Mouse (Mus musculus) spleen, postnatal 14 days (tissue): ENCODE results near the gene Fbxo42.

Experiments used
- DNase-seq, 2 experiments: peaks; one replicate each; pipeline ENCODE4 v3.0.0; 2021 to 2022; ENCODE audit warnings: low spot score in 2 of 2

Fbxo42 gene

DNA sequence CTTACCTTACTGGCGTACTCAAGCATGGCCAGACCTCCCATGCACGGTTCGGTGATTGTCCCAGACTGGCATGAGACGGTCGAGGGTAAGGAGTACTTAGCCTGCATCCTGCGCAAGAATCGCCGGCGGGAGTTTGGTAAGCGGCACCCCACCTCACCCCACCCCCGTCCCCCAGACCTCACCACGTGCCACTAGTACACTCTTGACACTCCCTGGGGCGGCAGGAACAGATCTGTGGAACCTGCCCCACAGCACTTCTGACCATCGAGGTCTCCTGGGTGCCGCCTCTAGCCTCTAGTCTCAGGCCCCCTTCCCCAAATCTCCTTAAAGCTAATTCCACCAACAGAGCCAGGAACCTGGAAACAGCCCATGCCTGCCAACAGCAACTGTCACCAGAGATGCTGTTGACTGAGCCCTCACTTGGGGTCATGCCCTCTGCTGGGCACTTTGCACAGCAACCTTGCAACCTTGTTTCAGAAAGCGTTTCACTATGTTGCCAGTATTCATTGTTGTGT lies 66.7 kb downstream of the Fbxo42 start:
- DNase-seq, result peak; percentile 37 to 52

DNA sequence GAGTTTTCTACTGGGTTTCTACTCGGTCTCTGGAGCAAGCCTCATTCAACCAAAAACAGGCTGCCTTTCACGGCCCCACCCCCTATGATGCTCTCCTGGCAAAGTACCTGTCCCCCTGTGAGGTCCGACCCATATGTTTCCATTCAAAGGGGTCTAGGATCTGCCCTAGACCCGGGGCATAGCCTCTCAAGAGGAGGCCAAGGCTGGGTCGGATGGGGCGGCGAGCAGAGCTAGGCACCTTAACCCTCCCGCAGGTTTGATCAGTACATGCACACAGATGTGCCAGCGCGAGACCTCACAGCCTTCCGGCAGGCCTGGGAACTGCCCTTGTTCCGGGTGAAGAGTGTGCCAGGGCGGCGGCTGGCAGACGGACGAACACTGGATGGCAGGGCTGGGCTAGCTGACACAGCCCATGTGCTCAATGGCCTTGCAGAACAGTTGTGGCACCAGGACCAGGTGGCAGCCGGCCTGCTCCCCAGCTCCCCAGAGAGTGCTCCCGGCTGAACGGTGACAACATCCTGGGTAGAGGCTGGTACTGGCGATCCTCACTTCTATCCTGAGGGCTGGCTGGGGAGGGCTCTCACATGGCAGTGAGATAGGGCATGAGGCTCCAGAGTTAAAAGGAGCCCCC lies 72.0 kb downstream of the Fbxo42 start:
- DNase-seq, result no peak

DNA sequence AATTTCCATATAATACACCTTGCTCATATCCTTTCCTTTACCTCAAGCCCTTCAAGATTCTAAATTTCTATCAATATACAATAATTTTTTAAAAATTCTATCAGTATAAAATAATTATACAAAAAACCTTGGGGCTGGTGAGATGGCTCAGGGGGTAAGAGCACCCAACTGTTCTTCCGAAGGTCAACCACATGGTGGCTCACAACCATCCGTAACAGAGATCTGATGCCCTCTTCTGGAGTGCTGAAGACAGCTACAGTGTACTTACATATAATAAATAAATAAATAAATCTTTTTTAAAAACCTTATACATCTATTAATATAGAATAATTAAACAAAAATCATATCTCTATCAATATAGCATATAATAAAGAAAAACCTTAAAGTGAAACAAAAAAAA lies 74.1 kb downstream of the Fbxo42 start:
- no peak for DNase-seq

DNA sequence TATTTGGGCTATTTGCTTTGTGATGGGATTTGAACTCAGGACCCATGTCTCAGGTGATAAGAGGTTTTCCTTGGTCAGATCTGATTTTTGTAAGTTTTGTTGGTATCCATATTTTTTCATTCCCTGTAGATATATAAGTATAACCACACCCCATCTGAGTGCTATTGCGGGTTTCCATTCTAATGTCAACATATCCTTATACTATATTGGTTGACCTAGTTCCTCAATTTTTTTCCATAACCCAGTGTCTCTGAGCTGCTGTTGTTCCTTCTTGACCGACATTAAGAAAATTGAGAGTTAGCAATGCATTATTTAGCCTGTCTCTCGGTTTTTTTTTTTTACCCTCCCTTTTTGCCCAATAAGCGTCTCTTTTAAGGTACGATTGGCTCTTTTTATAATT lies 75.0 kb downstream of the Fbxo42 start:
- DNase-seq, result no peak

DNA sequence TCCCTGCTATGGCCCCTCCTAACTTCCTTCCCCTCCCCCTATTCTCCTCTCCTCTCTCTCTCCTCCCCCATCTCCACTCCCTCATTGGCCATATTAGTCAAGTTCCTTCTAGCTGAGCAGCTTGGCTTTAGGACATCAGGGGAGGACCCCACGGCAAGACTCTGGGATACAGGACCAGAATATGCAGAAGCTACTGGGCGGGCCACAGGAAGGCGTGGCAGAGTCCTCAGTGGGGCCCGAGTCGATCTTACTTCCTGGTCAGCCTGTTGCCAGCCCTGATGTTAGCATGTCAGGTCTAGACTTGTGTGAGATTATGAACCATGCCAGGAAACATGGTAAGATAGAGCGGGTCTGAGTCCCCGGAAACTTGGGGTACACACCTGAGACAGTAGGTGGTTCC lies 81.0 kb downstream of the Fbxo42 start:
- no peak for DNase-seq

DNA sequence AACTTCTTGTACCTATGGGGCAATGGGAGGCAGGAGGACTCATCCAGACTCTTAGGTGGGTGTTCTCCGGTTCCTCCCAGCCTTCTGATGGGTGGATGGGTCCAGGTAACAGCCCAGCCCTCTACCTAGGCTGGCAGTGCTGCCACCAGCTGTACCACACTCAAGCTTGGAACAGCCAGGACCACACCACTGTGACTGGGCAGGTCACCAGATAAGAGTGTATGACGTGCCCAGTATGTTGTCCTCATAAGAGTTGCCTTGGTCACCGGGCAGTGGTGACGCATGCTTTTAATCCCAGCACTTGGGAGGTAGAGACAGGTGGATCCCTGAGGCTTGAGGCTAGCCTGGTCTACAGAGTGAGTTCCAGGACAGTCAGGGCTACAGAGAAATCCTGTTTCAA lies 85.5 kb downstream of the Fbxo42 start:
- DNase-seq, result no peak

DNA sequence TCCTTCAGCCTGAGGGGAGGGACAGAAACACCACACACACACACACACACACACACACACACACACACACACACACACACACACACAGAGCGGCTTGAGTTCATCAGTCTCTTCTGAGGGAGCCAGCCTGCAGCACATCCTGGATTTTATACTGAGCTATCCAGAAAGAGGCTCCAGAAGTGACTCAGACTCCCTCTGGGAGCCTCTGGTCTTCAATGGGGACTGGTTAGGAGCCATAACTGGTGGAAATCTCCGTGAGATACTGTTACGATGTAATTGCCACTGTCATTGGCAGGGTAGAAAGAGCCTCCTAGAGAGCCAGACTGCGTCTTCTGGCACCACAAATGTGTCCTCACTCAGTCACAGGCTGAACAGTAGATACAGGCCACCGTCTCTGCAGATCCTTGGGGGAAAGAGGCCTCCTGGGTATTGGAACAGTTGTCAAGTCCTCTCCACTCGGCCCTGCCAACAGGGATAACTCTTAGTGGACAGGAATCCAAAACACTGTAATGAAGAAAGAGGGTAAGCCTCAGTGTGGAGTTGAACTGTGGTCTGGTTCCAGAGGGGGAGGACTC lies 87.9 kb downstream of the Fbxo42 start:
- DNase-seq, result no peak

DNA sequence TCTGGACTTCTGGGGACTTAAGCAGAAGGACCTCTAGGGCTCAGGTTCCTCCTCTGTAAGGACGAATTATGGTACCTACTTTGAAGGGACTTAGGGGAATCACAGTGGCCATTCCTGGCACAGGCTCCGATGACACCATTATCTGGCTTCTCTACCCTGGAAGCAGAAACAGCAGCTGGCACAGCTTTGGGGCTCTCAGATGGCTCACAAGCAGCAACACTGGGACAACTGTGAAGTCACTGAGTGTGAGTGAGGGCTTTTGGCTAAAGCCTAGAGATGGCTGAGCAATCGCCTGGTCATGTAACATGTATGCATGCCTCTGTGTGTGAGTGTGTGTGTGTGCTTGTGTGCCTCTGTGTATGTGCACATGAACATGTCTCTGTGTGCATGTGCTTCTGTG lies 89.1 kb downstream of the Fbxo42 start:
- DNase-seq, result no peak

DNA sequence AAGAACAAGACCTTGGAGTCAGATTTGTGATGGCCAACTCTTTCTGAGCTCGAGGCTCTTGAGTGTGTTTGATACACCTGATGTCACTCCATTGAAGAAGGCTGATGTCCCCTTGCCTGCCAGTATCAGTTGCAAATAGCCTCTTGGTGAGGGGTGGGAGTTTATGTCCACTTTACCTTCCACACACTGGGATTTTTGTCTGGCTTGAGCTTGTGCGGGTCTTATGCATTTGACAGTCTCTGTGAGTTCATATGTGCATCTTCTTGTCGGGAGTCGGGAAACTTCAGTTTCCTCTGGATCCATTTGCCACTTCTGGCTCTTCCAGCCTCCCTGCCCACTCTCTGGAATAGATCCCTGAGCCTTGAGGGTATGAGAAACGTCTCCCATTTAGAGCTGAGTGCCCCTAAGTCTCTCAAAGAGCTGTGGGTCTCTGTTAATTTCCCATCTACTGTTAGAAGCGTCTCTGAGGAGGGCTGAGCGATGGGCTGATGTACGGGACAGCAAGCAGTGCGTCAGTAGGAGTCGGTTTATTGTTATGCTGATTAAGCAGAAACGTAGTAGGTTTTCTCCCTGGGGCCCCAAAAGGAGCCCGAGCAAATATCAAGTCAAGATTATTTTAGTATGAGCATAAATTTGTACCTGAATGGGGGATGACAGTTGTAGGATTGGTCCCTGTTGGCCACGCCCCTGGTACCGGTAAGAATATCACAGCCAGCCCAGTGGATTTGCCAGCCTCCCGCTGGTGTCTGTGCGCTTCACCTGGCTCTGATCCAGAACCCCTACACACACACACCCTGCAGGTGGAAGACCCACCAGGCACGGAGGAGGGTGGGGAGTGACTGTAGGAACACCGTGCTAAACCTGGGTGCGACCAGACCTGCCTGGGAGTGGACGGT lies 91.0 kb downstream of the Fbxo42 start:
- no peak for DNase-seq

DNA sequence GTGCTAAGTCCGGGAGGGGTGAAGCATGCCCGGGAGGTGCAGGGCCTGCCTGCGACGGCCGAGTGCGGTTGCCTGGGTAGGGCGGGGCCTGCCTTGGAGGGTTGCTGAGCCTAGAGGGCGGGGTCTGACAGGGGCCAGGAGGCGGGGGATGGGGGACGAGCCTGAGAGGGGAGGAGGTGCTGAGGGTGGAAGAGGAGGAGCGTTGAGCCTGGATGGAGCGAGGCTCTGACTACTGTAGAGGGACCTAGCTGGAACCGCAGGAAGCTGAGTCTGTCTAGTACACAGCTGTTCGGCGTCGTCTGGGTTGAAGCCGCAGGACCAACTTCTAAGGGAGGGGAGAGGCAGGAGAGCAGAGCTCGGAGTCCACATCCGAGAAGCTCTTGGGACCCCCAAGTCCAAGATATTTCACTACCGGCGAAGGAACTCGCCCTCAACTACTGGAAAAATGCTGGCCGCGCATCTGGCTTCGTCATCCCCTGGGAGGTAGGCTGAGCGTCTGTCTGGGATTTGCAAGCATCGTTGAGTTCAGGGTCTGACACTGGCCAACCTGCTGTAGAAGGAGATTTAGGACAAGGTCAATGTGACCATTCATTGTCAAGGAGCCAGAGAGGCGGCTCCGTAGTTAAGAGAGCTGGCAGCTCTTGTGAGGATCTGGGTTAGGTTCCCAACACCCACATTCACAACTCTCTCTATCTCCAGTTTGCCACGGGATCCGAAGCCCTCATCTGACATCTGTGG lies 91.8 kb downstream of the Fbxo42 start, which contains the start of gene Arhgef19:
Arhgef19 (plus strand) TSS at position 112 of the 738 bp plus-strand sequence.
- DNase-seq, result peak; percentile 52 to 55

DNA sequence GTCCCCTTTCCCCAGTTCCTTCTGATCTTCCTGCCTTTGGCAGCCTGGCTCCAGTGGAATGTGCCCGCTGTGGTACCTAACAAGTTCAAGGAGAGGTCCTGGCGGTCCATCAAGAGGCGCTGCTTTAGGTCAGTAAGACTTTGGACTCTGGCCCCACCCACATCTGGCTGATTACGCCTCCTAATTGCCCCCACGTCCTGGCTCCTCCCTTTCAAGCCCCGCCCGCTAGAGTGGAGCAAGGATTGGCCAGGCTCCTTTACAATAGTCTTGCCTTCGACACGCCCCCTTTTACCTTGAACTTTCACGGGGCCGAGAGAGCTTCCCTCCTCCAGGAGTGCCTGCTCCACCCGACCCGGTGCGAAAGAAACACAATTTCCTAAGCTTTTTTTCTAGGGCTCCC lies 92.9 kb downstream of the Fbxo42 start:
- DNase-seq, result no peak

DNA sequence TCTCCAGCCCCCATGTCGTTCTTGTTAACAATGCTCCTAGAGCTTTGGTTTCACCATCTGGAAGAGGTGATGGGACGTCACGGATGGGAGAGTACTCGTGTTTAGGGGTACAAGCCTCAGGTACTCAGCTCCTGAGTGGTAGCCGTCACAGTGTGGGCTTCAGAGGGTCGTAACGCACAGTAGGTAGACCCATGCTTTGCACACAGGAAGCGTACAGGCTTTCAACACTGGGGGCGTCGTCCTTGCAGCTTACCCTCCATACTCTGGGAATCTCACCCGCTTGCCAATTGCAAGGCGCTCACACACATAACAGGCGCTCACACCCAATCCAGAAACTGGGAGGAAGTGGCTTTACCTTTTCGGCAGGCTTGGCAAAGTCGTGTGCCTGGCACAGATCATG lies 94.1 kb downstream of the Fbxo42 start:
- no peak for DNase-seq

DNA sequence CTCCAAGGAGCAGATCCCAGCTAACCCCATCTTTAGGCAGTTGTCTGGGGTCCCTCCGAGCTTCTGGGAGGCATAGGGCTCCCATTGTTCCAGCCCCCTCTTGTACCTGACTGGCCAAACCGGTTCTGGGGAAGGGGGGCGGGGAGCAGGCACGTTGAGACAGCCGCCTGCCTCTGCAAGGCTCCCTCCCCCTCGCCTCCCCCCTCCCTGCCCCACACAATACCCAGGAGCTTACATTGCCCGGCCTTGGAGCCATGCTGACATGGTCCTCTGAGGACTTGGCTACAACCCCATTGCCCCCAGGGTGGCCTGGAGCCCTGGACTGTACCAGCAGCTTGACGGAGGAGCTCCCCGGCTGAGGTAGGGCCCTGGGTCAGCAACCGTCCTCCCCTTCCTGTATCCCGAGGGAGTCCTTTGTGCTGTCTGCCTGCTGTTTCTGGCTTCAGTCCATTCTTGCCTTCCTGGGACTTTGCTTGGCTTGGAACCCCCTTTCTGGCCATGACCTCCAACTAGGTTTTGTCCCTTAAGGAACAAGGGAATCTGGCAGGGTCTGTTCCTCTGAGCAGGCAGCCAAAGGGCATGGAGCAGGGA lies 95.0 kb downstream of the Fbxo42 start:
- no peak for DNase-seq

DNA sequence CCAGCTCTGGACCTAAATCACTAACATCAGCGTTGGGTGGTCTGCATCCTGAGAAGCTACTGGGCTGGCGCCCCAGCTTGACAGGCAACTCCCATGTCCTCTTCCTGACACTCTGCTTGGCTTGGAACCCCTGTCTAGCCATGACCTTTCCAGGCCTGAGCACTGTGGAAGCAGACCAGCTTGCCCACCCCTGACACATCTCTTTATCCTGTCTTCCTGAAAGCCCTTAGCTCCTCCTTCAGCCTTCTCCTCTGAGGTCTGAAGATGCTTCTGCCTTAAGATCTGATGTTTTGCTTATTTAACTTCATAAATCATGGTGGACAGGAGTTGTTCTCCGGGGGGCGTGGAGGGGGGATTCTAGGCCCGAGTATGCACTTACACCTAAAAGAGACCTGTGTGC lies 95.9 kb downstream of the Fbxo42 start:
- no peak for DNase-seq

DNA sequence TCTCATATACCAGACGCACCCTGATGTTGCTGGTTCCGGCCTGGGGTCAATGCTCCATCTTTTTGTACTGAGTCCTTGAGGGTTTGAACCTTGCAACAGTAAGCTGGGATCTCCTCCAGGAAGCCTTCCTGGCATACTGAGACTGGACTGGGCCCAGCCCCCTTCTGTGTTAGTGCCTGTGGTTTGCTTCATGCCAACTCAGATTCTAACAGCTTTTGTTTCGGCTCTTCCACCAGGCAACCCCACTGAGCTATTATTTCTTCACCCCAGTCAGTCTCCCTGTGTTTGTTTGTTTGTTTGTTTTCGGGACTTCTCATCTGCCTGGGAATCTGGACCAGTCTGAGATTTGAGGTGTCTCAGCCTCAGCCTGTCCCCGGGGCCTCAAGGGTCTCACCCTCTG lies 96.7 kb downstream of the Fbxo42 start:
- DNase-seq, result no peak

DNA sequence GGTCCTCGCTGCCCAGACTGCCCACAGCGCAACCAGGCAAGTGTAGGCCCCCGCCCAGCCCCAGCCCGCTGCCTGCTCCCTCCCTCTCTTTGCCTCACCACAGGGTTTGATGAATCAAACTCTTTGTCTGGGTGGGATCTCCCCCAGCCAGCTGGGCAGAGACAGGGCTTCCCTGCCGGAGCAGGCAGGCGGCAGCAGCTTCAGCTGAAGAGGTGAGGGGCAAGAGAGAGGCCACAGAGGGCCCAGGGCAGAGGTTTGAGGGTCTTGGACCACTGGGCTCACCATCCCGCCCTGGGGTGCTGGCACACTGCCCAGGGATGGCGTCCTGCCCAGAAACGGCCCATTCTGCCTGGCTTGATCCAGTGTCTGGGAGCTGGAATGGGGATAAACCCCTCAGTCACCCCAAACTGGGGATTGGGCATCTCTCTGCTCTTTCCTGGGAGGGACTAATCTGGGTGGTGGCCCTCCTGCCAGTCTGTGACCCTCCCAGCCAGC lies 97.3 kb downstream of the Fbxo42 start:
- DNase-seq, result no peak

DNA sequence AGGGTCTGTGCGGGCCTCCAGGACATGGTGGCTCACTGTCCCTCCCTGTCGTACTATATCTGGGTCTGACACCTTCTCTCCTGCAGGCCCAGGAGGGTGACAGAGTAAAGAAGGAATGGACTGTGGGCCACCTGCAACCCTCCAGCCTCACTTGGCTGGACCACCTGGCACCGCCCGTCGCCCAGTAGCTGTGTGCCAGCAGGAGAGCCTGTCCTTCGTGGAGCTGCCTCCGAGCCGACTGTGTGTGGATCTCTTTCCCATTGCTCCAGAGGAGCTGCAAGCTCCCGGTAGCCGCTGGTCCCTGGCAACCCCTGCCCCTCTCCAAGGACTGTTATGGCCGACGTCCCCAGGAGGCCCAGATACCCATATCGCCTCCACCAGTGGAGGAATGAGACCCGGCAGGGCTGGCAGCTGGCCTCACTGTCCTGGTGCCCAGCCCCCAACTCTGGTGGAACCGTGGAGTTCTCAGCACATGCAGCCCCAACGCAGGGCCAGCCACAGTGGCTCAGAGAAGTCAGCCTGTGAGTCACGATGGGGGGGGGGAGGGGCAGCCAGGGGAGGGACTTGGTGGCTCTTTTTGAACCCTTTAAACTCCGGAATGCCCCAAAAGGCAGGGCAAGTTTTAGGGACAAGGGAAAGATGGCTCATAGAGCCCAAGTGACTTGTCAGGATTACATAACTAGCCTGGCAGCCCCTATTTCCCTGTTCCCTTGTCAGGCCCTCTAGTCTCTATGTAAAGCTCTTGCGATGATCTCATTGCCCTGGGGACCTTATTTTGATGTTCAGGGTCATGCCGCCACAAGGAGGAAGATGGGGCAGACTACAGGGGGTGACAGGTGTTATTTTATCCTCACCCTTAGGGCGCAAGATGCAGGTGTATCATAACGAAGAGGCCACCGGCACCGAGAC lies 98.6 kb downstream of the Fbxo42 start:
- no peak for DNase-seq

DNA sequence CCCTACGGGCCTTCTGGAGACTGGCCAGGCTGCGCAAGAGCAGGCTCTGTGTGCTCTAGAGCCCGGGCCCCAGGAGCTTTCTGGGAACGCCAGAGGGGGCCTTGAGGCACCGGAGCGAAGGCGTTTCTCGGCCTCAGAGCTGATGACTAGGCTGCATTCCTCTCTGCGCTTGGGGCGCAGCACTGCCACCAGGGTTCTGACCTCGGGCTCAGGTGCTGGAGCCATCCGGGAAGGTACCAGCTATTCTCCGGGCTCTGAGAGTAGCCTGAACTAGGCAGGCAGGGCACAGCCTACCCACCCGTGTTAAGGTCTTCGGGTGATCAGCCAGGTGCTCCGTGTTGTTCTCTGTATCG lies 99.3 kb downstream of the Fbxo42 start:
- DNase-seq, result no peak

DNA sequence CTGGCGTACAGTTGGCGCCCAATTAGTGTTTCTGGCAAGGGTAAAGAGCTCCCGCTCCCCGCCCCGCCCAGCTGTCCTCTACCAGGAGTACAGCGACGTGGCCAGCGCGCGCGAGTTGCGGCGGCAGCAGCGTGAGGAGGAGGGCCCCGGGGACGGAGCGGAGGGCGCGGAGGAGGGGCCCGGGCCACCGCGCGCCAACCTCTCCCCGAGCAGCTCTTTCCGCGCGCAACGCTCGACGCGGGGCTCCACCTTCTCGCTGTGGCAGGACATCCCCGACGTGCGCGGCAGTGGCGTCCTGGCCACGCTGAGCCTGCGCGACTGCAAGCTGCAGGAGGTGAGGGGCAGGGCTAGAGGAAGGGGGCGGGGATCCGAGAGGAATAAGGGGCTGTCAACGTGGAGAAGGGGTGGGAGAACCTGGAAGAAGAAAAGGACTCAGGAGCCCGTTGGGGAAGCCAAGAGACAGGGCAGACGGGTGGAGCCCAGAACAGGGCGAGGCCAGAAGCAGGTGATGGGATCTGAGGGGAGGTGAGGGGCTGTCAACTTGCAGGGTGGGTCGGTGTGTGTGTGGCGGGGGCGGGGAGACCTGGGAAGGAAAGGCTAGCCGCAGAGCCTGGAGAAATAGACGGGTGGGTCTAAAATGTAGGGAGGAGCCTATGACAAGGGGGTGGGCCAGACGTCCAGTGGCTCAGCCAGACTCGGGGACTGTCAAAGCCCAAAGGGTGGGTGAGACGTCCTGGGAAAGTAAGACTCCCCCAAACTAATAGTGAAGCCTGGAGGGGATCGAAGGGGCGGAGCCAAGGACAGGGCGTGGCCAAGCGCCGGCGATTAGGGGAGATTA lies 100.3 kb downstream of the Fbxo42 start:
- DNase-seq, result no peak

DNA sequence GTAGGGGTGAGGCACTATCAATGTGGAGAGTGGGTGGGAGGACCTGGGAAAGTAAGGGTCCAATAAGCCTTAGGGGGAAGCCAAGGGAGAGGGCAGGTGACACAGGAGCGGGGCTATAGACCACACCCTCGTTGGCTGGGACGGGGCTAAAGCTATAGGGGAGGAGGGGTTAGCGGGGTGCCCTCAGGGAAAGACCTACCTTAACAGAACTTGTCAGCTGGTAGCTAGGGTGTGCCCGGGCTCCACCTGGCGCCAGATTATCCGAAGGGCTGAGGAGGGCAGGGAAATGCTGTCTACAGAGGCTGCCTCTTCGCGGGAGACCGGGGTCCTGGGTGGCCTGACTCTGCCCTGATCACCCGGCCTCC lies 100.9 kb downstream of the Fbxo42 start:
- no peak for DNase-seq
